Mouse (Mus musculus) heart, adult 2 months (tissue): ENCODE measurements around the gene Cfap54.

Experiments
- CTCF ChIP-seq: fragments of 200-600 bp; IDR thresholded peaks from 2 replicates; pipeline ENCODE4 v1.8.1; 2022; ENCODE audit warnings: antibody characterized with exemption, mild to moderate bottlenecking, moderate library complexity
- EP300 ChIP-seq: fragments of 200-500 bp; IDR thresholded peaks from 2 replicates; pipeline ENCODE4 v1.6.1; 2011; ENCODE audit warnings: low read depth, low read length, control low read depth; ENCODE audit not compliant: insufficient read depth
- POLR2A ChIP-seq: fragments of 200-500 bp; IDR thresholded peaks from 2 replicates; pipeline ENCODE4 v1.6.1; 2011; ENCODE audit warnings: mild to moderate bottlenecking, low read depth, low read length, control low read depth; ENCODE audit not compliant: insufficient read depth

DNA sequence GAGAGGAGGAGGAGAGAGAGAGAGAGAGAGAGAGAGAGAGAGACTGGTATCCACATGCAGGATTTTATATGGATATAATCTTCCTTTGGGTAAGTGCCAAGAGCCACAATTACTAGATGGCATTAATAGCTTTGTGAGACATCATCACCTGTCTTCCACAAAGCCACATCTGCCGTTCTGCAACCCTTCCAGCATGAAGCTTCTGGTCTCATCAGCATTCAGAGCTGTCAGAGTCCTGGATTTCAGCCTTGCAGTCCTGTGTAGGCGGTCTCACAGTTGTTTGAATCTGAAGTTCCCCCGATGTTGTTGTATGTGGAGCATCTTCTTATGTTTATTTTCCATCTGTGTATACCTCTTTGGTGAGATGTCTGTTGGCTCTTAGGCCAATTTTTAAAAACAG lies 9.7 kb downstream of the Cfap54 start:
- TF ChIP-seq CTCF (no peak), POLR2A (no peak), EP300 (no peak)
